8 mouse cellular contexts compared by ENCODE assay signal in the genomic region with DNA sequence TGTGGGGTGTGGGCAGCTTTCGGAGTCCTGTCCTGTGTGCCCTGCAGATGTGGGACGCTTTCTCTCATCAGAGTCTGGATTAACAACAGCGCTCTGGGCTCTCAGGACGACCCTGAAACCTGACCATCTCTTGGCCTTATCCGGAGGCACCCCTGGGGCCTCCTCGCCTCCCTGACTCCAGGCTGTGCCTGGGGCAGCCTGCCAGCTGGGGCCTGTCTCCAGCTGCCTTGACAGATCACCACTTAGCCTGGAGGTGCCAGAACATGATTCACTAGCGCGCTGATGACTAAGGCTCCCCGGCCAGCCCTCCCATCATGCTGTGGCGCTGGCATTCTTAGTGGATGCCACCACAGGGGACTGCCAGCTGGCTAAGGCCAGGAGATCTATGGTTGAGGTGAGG. TPM values are rescaled to one million over a fixed set of nuclear protein-coding genes. Genes with fewer than 3 reads are reported as not detected.
A peak's percentile ranks its signal among the peaks of the same experiment; 100 is the strongest.
DNase-seq lines count a peak whose midpoint lies in the region; ATAC-seq and TF ChIP-seq lines count a peak whose summit lies in the region.

No protein-coding gene starts in this region.

- H3K4me2 ChIP-seq in hindbrain, embryonic 14.5 days (replicated peaks): no peak overlapping the region
- H3K4me2 ChIP-seq in lung, embryonic 14.5 days: no peak overlapping the region

- no peaks in the 10 kb centered on the region for H3K9me3 ChIP-seq in hindbrain, embryonic 10.5 days
- no peaks in the 10 kb centered on the region for H3K9me3 ChIP-seq in hindbrain, embryonic 14.5 days (ENCODE audit: control insufficient read depth, low read length)
- no peaks in the 10 kb centered on the region for H3K9me3 ChIP-seq in lung, embryonic 14.5 days (ENCODE audit: low read depth, low read length)

- ATAC-seq in hindbrain, embryonic 14.5 days (ENCODE audit: low FRiP score): no peak
- peak; percentile 83 for ATAC-seq in lung, embryonic 14.5 days (ENCODE audit: insufficient read depth)
- no peak for ATAC-seq in erythroid progenitor cell, adult 5-6 weeks (replicated peaks; ENCODE audit: low FRiP score, poor library complexity, severe bottlenecking)

- H3K9ac ChIP-seq in hindbrain, embryonic 14.5 days: no peak overlapping the region
- no peak overlapping the region for H3K9ac ChIP-seq in lung, embryonic 14.5 days

- peaks cover 49% of the 10 kb centered on the region for H3K4me1 ChIP-seq in hindbrain, embryonic 10.5 days (replicated peaks)
- peaks cover 14% of the 10 kb centered on the region; the same call in 1 of the 2 replicates for H3K4me1 ChIP-seq in hindbrain, embryonic 14.5 days (replicated peaks; ENCODE audit: control insufficient read depth, insufficient read depth, low read length)
- peaks cover 58% of the 10 kb centered on the region for H3K4me1 ChIP-seq in lung, embryonic 14.5 days (ENCODE audit: insufficient read depth)

- WGBS in hindbrain, embryonic 10.5 days: 40% methylated on average over 10 of the region's 10 CpGs
- WGBS in hindbrain, embryonic 14.5 days: 27% methylated on average over 10 of the region's 10 CpGs
- WGBS in lung, embryonic 14.5 days: 13% methylated on average over 10 of the region's 10 CpGs

- no peak overlapping the region for H3K4me3 ChIP-seq in hindbrain, embryonic 10.5 days
- H3K4me3 ChIP-seq in hindbrain, embryonic 14.5 days (replicated peaks; ENCODE audit: low read length): no peak overlapping the region
- H3K4me3 ChIP-seq in layer of hippocampus, adult 2 months: no peak overlapping the region
- no peak overlapping the region for H3K4me3 ChIP-seq in lung, embryonic 14.5 days (ENCODE audit: low read depth, low read length)

- no peaks in the 10 kb centered on the region for H3K36me3 ChIP-seq in hindbrain, embryonic 10.5 days
- H3K36me3 ChIP-seq in hindbrain, embryonic 14.5 days (replicated peaks; ENCODE audit: control insufficient read depth, insufficient read depth): no peaks in the 10 kb centered on the region
- H3K36me3 ChIP-seq in lung, embryonic 14.5 days (ENCODE audit: insufficient read depth): no peaks in the 10 kb centered on the region

- no peaks in the 10 kb centered on the region; the same call in none of the 2 replicates for H3K27me3 ChIP-seq in hindbrain, embryonic 10.5 days (ENCODE audit: insufficient read depth, poor library complexity, severe bottlenecking)
- H3K27me3 ChIP-seq in hindbrain, embryonic 14.5 days (ENCODE audit: control insufficient read depth, insufficient read depth, low read length): no peaks in the 10 kb centered on the region
- no peaks in the 10 kb centered on the region for H3K27me3 ChIP-seq in lung, embryonic 14.5 days (ENCODE audit: insufficient read depth, low read length)

- peak; percentile 49 for DNase-seq in hindbrain, embryonic 10.5 days (ENCODE audit: low spot score)
- DNase-seq in hindbrain, embryonic 14.5 days (ENCODE audit: low spot score): no peak
- peak; percentile 35 to 46 for DNase-seq in frontal cortex, postnatal 10 days (ENCODE audit: low spot score in 2 of 2)
- DNase-seq in heart, postnatal 4 days: peak; percentile 91
- peak; percentile 47 to 52 for DNase-seq in layer of hippocampus, adult 2 months (ENCODE audit: low spot score in 2 of 2)
- peak; percentile 94 for DNase-seq in lung, embryonic 14.5 days
- DNase-seq in right cerebral cortex, adult 2 months (ENCODE audit: low spot score in 2 of 2): peak; percentile 68 to 80

- TF ChIP-seq CTCF in layer of hippocampus, adult 2 months (conservative IDR thresholded peaks at IDR 0.05): no peak
- TF ChIP-seq CTCF in lung, embryonic 14.5 days (IDR thresholded peaks at IDR 0.05; ENCODE audit: low read depth): no peak

- peak overlapping the region; percentile 64 for H3K27ac ChIP-seq in hindbrain, embryonic 10.5 days
- no peak overlapping the region for H3K27ac ChIP-seq in hindbrain, embryonic 14.5 days
- no peak overlapping the region for H3K27ac ChIP-seq in layer of hippocampus, adult 2 months
- H3K27ac ChIP-seq in lung, embryonic 14.5 days (ENCODE audit: low read depth): peak overlapping the region; percentile 98; the same call in 1 of the 2 replicates

RNA-seq across cellular contexts. Expression of gene Sik1, which starts 37.1 kb away (rescaled TPM):
- polyA plus RNA-seq in hindbrain, embryonic 10.5 days (2016; fragmentation: Nextera tagmentation; extraction: Ambion mirVana): 14.0 and 14.3 TPM in 2 replicates
- 17.0 and 20.5 TPM in 2 replicates for polyA plus RNA-seq in hindbrain, embryonic 14.5 days (2014; fragmentation: Nextera tagmentation; extraction: Ambion mirVana)
- total RNA-seq in heart, postnatal 4 days (2021): 10 to 100 TPM; 74.3 to 79.7 TPM
- 10 to 100 TPM; 12.4 to 15.4 TPM for total RNA-seq in layer of hippocampus, adult 2 months (2021)
- polyA plus RNA-seq in lung, embryonic 14.5 days (2014; fragmentation: Nextera tagmentation; extraction: Ambion mirVana): 25.0 and 26.2 TPM in 2 replicates
- total RNA-seq in erythroid progenitor cell, adult 5-6 weeks (2015; ENCODE audit: low replicate concordance): 7.6 and 9.2 TPM in 2 replicates
- 2.2 and 5.9 TPM in 2 replicates for total RNA-seq in erythroid progenitor cell, adult 5-6 weeks (2017; ENCODE audit: low replicate concordance)

Comparison
In these comparisons a context has a peak if more than half of its experiments do, and no peak if none do; other contexts are left out.
1. H3K27ac ChIP-seq: peak in hindbrain, embryonic 10.5 days (single experiment) and lung, embryonic 14.5 days (single experiment); none in hindbrain, embryonic 14.5 days (single experiment) and layer of hippocampus, adult 2 months (single experiment).
2. RNA of gene Sik1, which starts 37.1 kb away (total RNA-seq): 74.3 to 79.7 TPM in heart, postnatal 4 days; 12.4 to 15.4 TPM in layer of hippocampus, adult 2 months and 2.2 to 9.2 TPM in erythroid progenitor cell, adult 5-6 weeks; every median in the first group is over 4 times any median in the second.